Mouse (Mus musculus): ENCODE results near the gene Mrps33. TPM values are rescaled to one million over a fixed set of nuclear protein-coding genes. Genes with fewer than 3 reads are reported as not detected.

The Mrps33 gene
- polyA plus RNA-seq, 1 experiment: 71.8 TPM

GRCm38 (mm10) chr6:39787783-39788182, 23.0 kb downstream of the Mrps33 start:
- TF ChIP-seq CTCF (IDR thresholded peaks at IDR 0.05; ENCODE audit: control insufficient read depth, insufficient read depth, low read length) (no peak), POLR2A (IDR thresholded peaks at IDR 0.05; ENCODE audit: borderline replicate concordance, control insufficient read depth, low read depth, low read length) (no peak)
- Histone ChIP-seq H3K4me1 (ENCODE audit: control insufficient read depth, insufficient read depth, low read length) (no peaks in the 10 kb centered on the region; the same call in 1 of the 2 replicates), H3K27ac (ENCODE audit: control insufficient read depth, insufficient read depth, low read depth, low read length, poor library complexity) (no peak overlapping the region), H3K4me3 (replicated peaks; ENCODE audit: control insufficient read depth, low read depth, low read length) (no peak overlapping the region)
- 73% methylated on average over 9 of the region's 9 CpGs for WGBS

GRCm38 (mm10) chr6:39785944-39786343, 24.8 kb downstream of the Mrps33 start:
- no peak overlapping the region for H3K27ac ChIP-seq (ENCODE audit: control insufficient read depth, insufficient read depth, low read depth, low read length, poor library complexity)
- H3K4me3 ChIP-seq (replicated peaks; ENCODE audit: control insufficient read depth, low read depth, low read length): no peak overlapping the region
- TF ChIP-seq CTCF (IDR thresholded peaks at IDR 0.05; ENCODE audit: control insufficient read depth, insufficient read depth, low read length) (no peak), POLR2A (IDR thresholded peaks at IDR 0.05; ENCODE audit: borderline replicate concordance, control insufficient read depth, low read depth, low read length) (no peak)
- 80% methylated on average over 5 of the region's 5 CpGs for WGBS
- no peaks in the 10 kb centered on the region; the same call in 1 of the 2 replicates for H3K4me1 ChIP-seq (ENCODE audit: control insufficient read depth, insufficient read depth, low read length)

GRCm38 (mm10) chr6:39783521-39783920, 27.3 kb downstream of the Mrps33 start:
- no peak for TF ChIP-seq CTCF (IDR thresholded peaks at IDR 0.05; ENCODE audit: control insufficient read depth, insufficient read depth, low read length)
- no peak for TF ChIP-seq POLR2A (IDR thresholded peaks at IDR 0.05; ENCODE audit: borderline replicate concordance, control insufficient read depth, low read depth, low read length)
- 86% methylated on average over 7 of the region's 7 CpGs for WGBS
- H3K27ac ChIP-seq (ENCODE audit: control insufficient read depth, insufficient read depth, low read depth, low read length, poor library complexity): no peak overlapping the region
- H3K4me3 ChIP-seq (replicated peaks; ENCODE audit: control insufficient read depth, low read depth, low read length): no peak overlapping the region
- H3K4me1 ChIP-seq (ENCODE audit: control insufficient read depth, insufficient read depth, low read length): no peaks in the 10 kb centered on the region; the same call in 1 of the 2 replicates

GRCm38 (mm10) chr6:39782618-39783017, 28.2 kb downstream of the Mrps33 start:
- no peak overlapping the region for H3K27ac ChIP-seq (ENCODE audit: control insufficient read depth, insufficient read depth, low read depth, low read length, poor library complexity)
- H3K4me3 ChIP-seq (replicated peaks; ENCODE audit: control insufficient read depth, low read depth, low read length): no peak overlapping the region
- peak; percentile 20; the same call in 1 of the 2 replicates for TF ChIP-seq CTCF (IDR thresholded peaks at IDR 0.05; ENCODE audit: control insufficient read depth, insufficient read depth, low read length)
- TF ChIP-seq POLR2A (IDR thresholded peaks at IDR 0.05; ENCODE audit: borderline replicate concordance, control insufficient read depth, low read depth, low read length): no peak
- no peaks in the 10 kb centered on the region; the same call in 1 of the 2 replicates for H3K4me1 ChIP-seq (ENCODE audit: control insufficient read depth, insufficient read depth, low read length)
- WGBS: 35% methylated on average over 3 of the region's 3 CpGs

- 38% methylated on average over 17 of the region's 17 CpGs for WGBS
- Histone ChIP-seq H3K4me3 (replicated peaks; ENCODE audit: control insufficient read depth, low read depth, low read length) (peak overlapping the region; percentile 53), H3K27ac (ENCODE audit: control insufficient read depth, insufficient read depth, low read depth, low read length, poor library complexity) (peak overlapping the region; percentile 75), H3K4me1 (ENCODE audit: control insufficient read depth, insufficient read depth, low read length) (no peaks in the 10 kb centered on the region; the same call in 1 of the 2 replicates)
- TF ChIP-seq CTCF (IDR thresholded peaks at IDR 0.05; ENCODE audit: control insufficient read depth, insufficient read depth, low read length) (no peak), POLR2A (IDR thresholded peaks at IDR 0.05; ENCODE audit: borderline replicate concordance, control insufficient read depth, low read depth, low read length) (no peak)
These were observed 28.8 kb downstream of the Mrps33 start for GRCm38 (mm10) chr6:39781766-39782530.

- H3K4me1 ChIP-seq (ENCODE audit: control insufficient read depth, insufficient read depth, low read length): no peaks in the 10 kb centered on the region; the same call in 1 of the 2 replicates
- TF ChIP-seq CTCF (IDR thresholded peaks at IDR 0.05; ENCODE audit: control insufficient read depth, insufficient read depth, low read length): no peak
- TF ChIP-seq POLR2A (IDR thresholded peaks at IDR 0.05; ENCODE audit: borderline replicate concordance, control insufficient read depth, low read depth, low read length): no peak
- H3K4me3 ChIP-seq (replicated peaks; ENCODE audit: control insufficient read depth, low read depth, low read length): peak overlapping the region; percentile 51
- WGBS: 3% methylated on average over 18 of the region's 18 CpGs
- H3K27ac ChIP-seq (ENCODE audit: control insufficient read depth, insufficient read depth, low read depth, low read length, poor library complexity): peak overlapping the region; percentile 84
These were observed 29.7 kb downstream of the Mrps33 start for GRCm38 (mm10) chr6:39780857-39781666.

GRCm38 (mm10) chr6:39778506-39778905, 32.3 kb downstream of the Mrps33 start:
- TF ChIP-seq POLR2A (IDR thresholded peaks at IDR 0.05; ENCODE audit: borderline replicate concordance, control insufficient read depth, low read depth, low read length) (no peak), CTCF (IDR thresholded peaks at IDR 0.05; ENCODE audit: control insufficient read depth, insufficient read depth, low read length) (no peak)
- WGBS: 48% methylated on average over 1 of the region's 1 CpGs
- Histone ChIP-seq H3K4me3 (replicated peaks; ENCODE audit: control insufficient read depth, low read depth, low read length) (no peak overlapping the region), H3K27ac (ENCODE audit: control insufficient read depth, insufficient read depth, low read depth, low read length, poor library complexity) (no peak overlapping the region), H3K4me1 (ENCODE audit: control insufficient read depth, insufficient read depth, low read length) (peaks cover 1% of the 10 kb centered on the region; the same call in 1 of the 2 replicates)

- no peak overlapping the region for H3K4me3 ChIP-seq (replicated peaks; ENCODE audit: control insufficient read depth, low read depth, low read length)
- peak overlapping the region; percentile 22; the same call in 1 of the 2 replicates for H3K27ac ChIP-seq (ENCODE audit: control insufficient read depth, insufficient read depth, low read depth, low read length, poor library complexity)
- TF ChIP-seq POLR2A (IDR thresholded peaks at IDR 0.05; ENCODE audit: borderline replicate concordance, control insufficient read depth, low read depth, low read length) (no peak), CTCF (IDR thresholded peaks at IDR 0.05; ENCODE audit: control insufficient read depth, insufficient read depth, low read length) (no peak)
- 36% methylated on average over 6 of the region's 6 CpGs for WGBS
- peaks cover 1% of the 10 kb centered on the region; the same call in 1 of the 2 replicates for H3K4me1 ChIP-seq (ENCODE audit: control insufficient read depth, insufficient read depth, low read length)
These were observed 34.5 kb downstream of the Mrps33 start for GRCm38 (mm10) chr6:39776275-39776674.

Measured in bone marrow, adult 2 months (tissue).